Mouse (Mus musculus): Measurements from ENCODE around the gene Tubgcp6. TPM values are rescaled to one million over a fixed set of nuclear protein-coding genes. Genes with fewer than 3 reads are reported as not detected.

The Tubgcp6 gene
- total RNA-seq (2021): 10 to 100 TPM; 31.4 to 34.6 TPM
- long read RNA-seq, experiment 1, full-length matches to known transcripts: 6 of 21 reads
- long read RNA-seq, experiment 1, partial matches to known transcripts: 8 of 21 reads
- long read RNA-seq, experiment 1, other reads (novel, unspliced or antisense): 7 of 21 reads
- long read RNA-seq, experiment 2, full-length matches to known transcripts: 3 of 13 reads
- long read RNA-seq, experiment 2, partial matches to known transcripts: 5 of 13 reads
- long read RNA-seq, experiment 2, other reads (novel, unspliced or antisense): 5 of 13 reads

GRCm38 (mm10) chr15:89122649-89123366 is at the start of gene Tubgcp6:
Gene Tubgcp6 (minus strand): TSS chr15:89123112.
- DNase-seq (ENCODE audit: low spot score in 2 of 2): peak; percentile 96 to 98

GRCm38 (mm10) chr15:89172276-89172935 is 49.5 kb upstream of the Tubgcp6 start:
- DNase-seq (ENCODE audit: low spot score in 2 of 2): no peak

GRCm38 (mm10) chr15:89171526-89172051 is 48.7 kb upstream of the Tubgcp6 start:
- no peak for DNase-seq (ENCODE audit: low spot score in 2 of 2)

GRCm38 (mm10) chr15:89170102-89170501 is 47.2 kb upstream of the Tubgcp6 start:
- DNase-seq (ENCODE audit: low spot score in 2 of 2): no peak

GRCm38 (mm10) chr15:89169431-89169830 is 46.5 kb upstream of the Tubgcp6 start:
- peak; percentile 81 to 87 for DNase-seq (ENCODE audit: low spot score in 2 of 2)

- DNase-seq (ENCODE audit: low spot score in 2 of 2): no peak
Measured at GRCm38 (mm10) chr15:89168922-89169321, 46.0 kb upstream of the Tubgcp6 start.

- DNase-seq (ENCODE audit: low spot score in 2 of 2): no peak
Measured at GRCm38 (mm10) chr15:89165478-89165877, 42.6 kb upstream of the Tubgcp6 start.

GRCm38 (mm10) chr15:89161397-89161796 is 38.5 kb upstream of the Tubgcp6 start:
- DNase-seq (ENCODE audit: low spot score in 2 of 2): no peak

- DNase-seq (ENCODE audit: low spot score in 2 of 2): no peak
Measured at GRCm38 (mm10) chr15:89158516-89158915, 35.6 kb upstream of the Tubgcp6 start.

GRCm38 (mm10) chr15:89157954-89158353 is 35.0 kb upstream of the Tubgcp6 start:
- peak; percentile 55 to 68 for DNase-seq (ENCODE audit: low spot score in 2 of 2)

- no peak for DNase-seq (ENCODE audit: low spot score in 2 of 2)
Measured at GRCm38 (mm10) chr15:89152312-89152711, 29.4 kb upstream of the Tubgcp6 start.

GRCm38 (mm10) chr15:89150041-89150390 is 27.1 kb upstream of the Tubgcp6 start:
- no peak for DNase-seq (ENCODE audit: low spot score in 2 of 2)

- peak; percentile 42 to 61 for DNase-seq (ENCODE audit: low spot score in 2 of 2)
Measured at GRCm38 (mm10) chr15:89149271-89150040, 26.5 kb upstream of the Tubgcp6 start, which contains the start of gene Mapk11. Gene Mapk11 (minus strand): TSS chr15:89149628.

GRCm38 (mm10) chr15:89148496-89149270 is 25.8 kb upstream of the Tubgcp6 start:
- peak in 1 of 2 experiments; percentile 15 for DNase-seq (ENCODE audit: low spot score in 2 of 2)

GRCm38 (mm10) chr15:89147895-89148294 is 25.0 kb upstream of the Tubgcp6 start:
- no peak for DNase-seq (ENCODE audit: low spot score in 2 of 2)

GRCm38 (mm10) chr15:89147456-89147855 is 24.5 kb upstream of the Tubgcp6 start:
- no peak for DNase-seq (ENCODE audit: low spot score in 2 of 2)

GRCm38 (mm10) chr15:89147024-89147423 is 24.1 kb upstream of the Tubgcp6 start:
- peak; percentile 54 to 65 for DNase-seq (ENCODE audit: low spot score in 2 of 2)

- peak; percentile 75 to 85 for DNase-seq (ENCODE audit: low spot score in 2 of 2)
Measured at GRCm38 (mm10) chr15:89146537-89146936, 23.6 kb upstream of the Tubgcp6 start.

- no peak for DNase-seq (ENCODE audit: low spot score in 2 of 2)
Measured at GRCm38 (mm10) chr15:89145813-89146350, 23.0 kb upstream of the Tubgcp6 start.

- DNase-seq (ENCODE audit: low spot score in 2 of 2): no peak
Measured at GRCm38 (mm10) chr15:89144965-89145364, 22.1 kb upstream of the Tubgcp6 start.

Data from left cerebral cortex, adult 18-20 months (tissue).